Mouse (Mus musculus): ENCODE data around the gene Pxdc1. TPM values are rescaled to one million over a fixed set of nuclear protein-coding genes. Genes with fewer than 3 reads are reported as not detected.

Gene Pxdc1
- 8.8 and 13.1 TPM in 2 replicates for total RNA-seq (2021)
- long read RNA-seq, experiment 1, partial matches to known transcripts = 0 of 5 reads
- long read RNA-seq, experiment 1, other reads (novel, unspliced or antisense) = 1 of 5 reads
- long read RNA-seq, experiment 2, transcript Pxdc1-202 (5 exons, 2,684 nt) = major isoform, 11 of 11 reads
- long read RNA-seq, experiment 2, partial matches to known transcripts = 0 of 11 reads
- long read RNA-seq, experiment 2, other reads (novel, unspliced or antisense) = 0 of 11 reads

GRCm38 (mm10) chr13:34653391-34653790 is at the start of gene Pxdc1:
Gene Pxdc1 (minus strand): TSS chr13:34653486.
- peak; percentile 58 for DNase-seq

- no peak for DNase-seq
These were observed 47.3 kb upstream of the Pxdc1 start for GRCm38 (mm10) chr13:34700630-34701029.

DNA sequence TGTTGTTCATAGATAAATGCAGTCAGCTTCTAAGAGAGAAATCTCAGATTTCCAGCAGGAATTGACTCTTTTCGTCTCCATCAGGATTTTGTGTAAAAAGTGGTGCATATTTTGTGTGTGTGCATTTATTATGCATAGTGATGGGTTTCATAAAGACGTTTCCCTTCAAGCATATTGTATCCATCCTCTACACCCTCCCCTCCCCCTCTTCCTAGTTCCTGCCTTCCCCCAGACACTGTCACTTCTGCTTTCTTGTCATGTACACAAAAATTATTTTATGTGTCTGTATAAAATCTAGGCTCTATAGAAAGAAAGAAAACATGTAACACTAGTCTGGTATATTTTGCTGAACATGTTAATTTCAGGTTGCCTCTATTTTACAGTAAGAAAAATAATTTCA is 46.8 kb upstream of the Pxdc1 start:
- no peak for DNase-seq

GRCm38 (mm10) chr13:34696734-34697332 is 43.5 kb upstream of the Pxdc1 start:
- no peak for DNase-seq

DNA sequence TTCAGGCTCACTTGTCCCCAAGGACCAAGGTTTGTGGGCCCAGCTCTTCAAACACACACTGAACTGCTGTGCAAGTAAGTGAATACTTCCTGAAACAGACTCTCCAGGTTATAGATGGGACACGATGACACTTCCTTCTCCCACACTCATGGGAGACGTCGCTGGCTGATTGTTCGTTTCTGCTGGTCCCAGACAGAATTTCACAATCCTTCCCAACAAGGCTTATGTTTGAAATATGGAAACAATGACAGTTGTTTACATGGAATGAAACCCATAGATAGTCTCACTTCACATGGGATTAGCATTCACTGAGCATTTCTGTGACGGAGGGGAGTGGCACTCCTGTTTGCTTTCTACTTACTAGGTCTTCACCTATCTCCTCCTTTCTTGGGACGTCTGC is 39.8 kb upstream of the Pxdc1 start:
- no peak for DNase-seq

- no peak for DNase-seq
These were observed 37.8 kb upstream of the Pxdc1 start for GRCm38 (mm10) chr13:34691049-34691448.

DNA sequence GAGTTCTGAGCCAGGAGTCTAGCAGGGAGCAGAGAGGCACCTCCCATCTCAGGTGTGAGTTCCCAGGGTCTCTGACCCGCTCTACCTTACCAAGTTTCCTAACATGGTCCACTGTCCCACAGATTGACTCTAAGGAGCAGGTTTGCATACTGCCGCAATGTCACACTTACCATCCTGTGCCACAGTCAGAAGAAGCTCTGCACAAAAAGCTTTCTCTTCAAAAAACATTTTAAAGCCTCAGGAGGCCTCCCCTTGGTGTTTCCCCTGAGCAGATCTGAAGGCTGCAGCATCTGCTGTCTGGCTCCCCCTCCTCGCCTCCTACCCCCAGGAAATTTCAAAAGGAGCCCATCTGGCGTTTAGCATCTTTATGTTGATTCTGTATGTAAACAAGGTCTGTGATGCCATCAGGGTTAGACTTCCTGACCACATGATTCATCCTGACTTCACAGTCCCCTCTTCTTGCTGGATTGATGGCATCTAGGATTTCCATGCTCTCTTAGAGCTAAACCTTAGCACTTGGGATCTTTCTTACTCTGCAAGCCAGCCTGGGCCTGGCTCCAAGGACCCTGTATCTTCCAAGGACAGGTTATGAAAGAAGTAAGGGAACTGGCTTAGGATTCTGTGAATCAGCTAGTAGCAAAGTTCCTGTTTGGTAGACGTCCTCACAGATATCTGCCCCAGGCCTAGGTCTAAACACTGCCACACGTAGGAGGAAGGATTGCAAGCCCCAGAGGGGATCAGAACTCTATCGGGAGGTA is 31.9 kb upstream of the Pxdc1 start:
- peak; percentile 38 for DNase-seq

GRCm38 (mm10) chr13:34683762-34684488 is 30.6 kb upstream of the Pxdc1 start:
- no peak for DNase-seq

DNA sequence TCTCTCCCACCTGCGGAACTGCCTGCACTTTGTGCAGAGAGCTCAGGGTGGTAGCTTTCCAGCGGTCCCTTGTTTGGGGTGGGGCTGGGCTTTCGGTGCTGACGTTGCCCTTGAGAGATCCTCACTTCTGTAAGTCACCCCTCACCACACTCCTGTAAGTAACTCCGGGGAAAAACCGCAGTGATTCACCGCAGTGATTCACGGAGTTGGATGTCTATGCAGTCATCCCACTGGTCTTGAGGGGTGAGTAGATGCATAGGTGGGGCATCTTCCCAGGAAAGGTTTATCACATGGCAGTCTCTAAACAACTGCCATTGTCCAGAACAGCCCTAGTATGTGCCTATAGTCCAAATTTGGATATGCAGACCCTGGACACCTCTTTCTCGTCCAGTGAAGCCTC is 30.0 kb upstream of the Pxdc1 start:
- DNase-seq = no peak

DNA sequence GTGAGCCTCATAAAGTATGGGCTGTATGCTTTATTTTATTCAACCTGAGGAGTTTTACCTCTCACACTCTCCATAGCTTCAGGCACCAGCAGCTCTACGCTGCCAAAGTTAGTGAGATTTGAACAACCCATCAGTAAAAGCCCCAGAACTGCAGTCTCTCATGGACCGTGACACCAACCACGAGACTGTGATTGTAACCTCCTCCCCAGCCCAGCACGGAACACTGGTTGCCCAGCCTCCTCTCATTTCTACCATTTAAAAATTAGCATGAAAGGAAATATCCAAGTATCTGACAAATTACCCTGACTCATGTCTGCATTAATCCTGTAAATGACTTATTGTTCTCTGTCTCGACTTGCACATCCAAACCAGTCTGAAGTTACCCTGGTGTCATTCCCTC is 23.2 kb upstream of the Pxdc1 start:
- no peak for DNase-seq

DNA sequence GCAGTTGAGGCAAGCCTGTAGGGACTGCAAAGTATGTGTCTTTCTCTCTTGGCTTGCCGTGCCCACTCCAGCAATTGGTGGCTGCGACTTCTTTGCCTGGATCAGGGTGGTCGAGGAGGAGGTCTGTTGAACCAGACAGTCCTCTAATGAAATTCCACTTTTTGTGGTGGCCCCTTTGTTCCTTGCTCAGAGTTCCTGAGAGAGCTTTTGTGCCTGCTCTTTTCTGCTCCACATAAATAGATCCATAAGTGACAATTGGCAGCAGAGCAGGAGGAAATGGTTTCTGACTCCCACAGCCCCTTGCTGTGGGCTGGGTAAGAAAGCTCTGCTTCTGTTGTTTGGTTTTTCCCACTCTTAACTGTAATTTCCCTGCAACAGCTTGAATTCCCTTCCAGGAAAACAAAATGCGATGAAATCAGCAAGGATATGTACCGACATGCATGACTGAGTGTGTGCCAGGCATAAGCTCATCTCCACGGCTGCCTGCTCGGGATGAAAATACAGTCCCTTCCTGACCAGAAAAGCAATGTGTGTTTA is 22.6 kb upstream of the Pxdc1 start:
- DNase-seq = no peak

DNA sequence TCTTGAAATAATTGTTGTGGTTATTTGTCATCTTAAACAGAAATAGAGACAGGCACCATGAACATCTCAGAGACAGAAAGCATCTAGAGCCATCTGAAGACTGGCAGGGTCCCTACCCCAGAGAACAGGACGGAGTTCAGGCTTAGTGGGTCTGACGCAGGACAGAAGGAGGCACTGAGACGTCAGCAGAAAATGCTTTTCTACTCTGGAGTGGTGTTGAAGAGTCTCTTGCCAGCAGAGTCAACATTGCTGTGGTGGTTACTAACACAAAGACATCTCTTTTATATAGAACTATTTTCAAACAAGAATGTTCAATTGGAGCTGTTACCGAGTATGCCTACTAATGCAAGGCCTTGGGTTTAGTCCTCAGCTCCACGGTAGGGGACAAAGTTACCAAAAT is 20.1 kb upstream of the Pxdc1 start:
- no peak for DNase-seq

DNA sequence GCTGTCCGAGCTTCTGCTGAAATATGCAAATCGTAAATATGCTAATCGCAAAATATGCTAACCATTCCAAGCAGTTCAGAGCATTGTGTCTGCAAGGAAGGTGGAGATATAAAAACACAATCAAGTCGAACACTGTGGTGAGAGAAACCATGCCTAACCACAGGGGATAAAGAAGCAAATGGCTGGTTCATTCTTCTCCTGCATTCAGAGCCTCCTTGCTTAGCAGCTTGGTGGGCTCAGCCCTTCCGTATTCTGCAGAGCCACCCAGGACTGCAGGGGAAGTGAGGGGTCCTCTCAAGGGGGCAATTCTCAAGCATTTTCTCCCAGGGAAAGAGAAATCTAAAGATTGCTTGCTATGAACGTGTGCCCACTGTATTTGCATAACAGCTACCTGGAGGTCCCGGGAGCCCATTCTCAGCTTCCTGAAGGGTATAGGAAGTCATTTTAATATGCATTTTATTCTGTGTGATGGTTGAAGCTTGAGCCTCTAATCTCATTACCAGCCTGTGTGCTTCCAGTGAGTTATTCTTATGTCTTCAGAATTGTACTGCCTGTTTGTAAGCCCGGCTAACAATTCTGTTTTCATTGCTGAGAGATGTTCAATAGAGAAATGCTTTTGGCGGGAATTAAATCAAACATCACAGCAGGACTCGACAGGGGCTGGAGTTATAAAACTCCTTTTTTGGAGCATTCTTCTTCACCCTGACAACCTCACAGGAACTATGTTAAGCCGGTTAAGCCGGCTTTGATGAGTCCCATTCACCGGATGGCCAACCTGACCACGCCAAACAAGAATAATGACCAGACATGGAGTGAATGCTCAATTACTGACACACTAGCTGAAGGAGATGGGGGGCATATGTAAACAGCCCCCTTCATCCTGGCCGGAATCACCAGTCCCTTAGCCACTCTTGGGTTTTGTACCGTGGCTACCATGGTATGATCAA is 16.9 kb upstream of the Pxdc1 start:
- DNase-seq = no peak

- no peak for DNase-seq
These were observed 13.9 kb upstream of the Pxdc1 start for GRCm38 (mm10) chr13:34667197-34667596.

GRCm38 (mm10) chr13:34665074-34665473 is 11.8 kb upstream of the Pxdc1 start:
- no peak for DNase-seq

- DNase-seq = no peak
These were observed 10.5 kb upstream of the Pxdc1 start for GRCm38 (mm10) chr13:34663762-34664161.

- DNase-seq = no peak
These were observed 6.2 kb upstream of the Pxdc1 start for GRCm38 (mm10) chr13:34659507-34659906.

DNA sequence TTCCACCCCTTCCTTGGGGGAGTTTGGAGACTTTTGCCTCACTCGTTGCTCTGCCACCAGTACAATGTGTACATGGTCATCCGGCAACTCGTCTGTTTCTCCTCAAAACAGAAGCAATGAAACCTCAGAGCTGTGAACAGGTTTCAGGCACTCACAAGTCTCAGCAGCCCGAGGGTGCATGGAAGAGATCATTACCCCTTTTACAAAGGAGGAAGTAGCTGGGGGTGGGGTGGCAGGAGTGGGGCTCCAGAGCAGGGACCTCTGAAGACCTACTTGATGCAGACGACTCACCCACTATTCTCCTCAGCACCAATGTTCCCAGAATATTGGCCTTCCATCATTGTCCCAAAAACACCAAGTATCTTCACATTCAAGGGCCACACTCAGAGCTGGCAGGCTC is 3.1 kb upstream of the Pxdc1 start:
- no peak for DNase-seq

DNA sequence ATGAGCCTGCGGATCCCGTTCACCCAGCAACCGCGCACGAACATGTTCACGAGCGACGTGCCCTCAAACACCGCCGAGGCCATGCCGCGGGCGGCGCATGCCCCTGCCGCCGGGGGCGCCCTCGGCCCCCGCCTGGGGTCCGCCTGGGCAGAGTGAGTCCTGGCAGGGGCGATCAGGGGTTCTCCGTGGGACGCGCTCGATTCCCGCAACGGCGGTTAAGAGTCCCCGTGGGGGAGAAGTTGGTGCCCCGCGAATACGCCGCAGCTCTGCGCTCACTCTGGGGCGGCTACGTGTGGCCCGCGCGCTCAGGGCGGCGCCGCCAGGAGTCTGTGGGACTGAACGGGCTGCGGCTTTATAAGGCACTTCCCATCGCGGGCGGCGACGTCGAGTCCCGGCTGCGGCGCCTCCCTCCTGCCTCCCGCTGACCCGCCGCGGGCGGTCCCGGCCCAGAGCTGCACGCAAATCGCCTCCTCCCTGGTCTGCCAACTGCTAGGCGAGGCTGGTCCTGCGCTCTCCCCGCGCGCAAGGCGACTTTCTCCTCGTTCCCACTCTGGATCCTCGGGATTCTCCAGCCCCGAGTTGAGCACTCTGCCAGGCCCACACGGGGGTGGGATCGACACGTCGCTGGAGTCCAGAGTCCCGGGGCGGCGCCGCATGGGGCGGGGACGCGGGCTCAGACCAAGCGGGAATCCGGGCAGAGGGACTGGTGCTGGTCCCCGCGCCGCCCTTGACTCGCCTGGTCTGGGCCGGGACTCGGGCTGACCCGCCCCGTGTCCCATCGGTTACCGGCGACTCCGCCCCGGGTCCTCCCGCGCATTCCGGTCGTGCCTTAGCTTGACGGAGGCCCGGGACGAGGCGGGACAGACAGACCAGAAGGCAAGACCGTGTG is 689 bp downstream of the Pxdc1 start:
- peak; percentile 78 for DNase-seq

- DNase-seq = no peak
These were observed 1.3 kb downstream of the Pxdc1 start for GRCm38 (mm10) chr13:34652016-34652352.

Data from adrenal gland, postnatal 14 days (tissue).